In genomic region chr2:155812637-155813036, GRCm38 (mm10) we compare ENCODE assay signal across 24 mouse cellular contexts. TPM values are rescaled to one million over a fixed set of nuclear protein-coding genes. Genes with fewer than 3 reads are reported as not detected.
DNase-seq lines count a peak whose midpoint lies in the region; ATAC-seq and TF ChIP-seq lines count a peak whose summit lies in the region.
"Had no signal": no experiment of that assay in that cellular context is flagged by ENCODE, and none has a peak within 500 bp of the region (broad histone marks: within the 10 kb centered on the region; RNA-seq: fewer than 3 reads in every experiment).

No protein-coding gene starts in this region.

- 70% methylated on average over 4 of the region's 4 CpGs for WGBS in lung, adult 2 months

- H3K4me3 ChIP-seq in gastrocnemius, adult 2 months = no peak overlapping the region
- peak overlapping the region; percentile 57 for H3K4me3 ChIP-seq in E14TG2a.4 (replicated peaks; ENCODE audit: low read length)
- H3K4me3 ChIP-seq in lung, adult 2 months (replicated peaks; ENCODE audit: extremely low read depth, low read depth, low read length) = no peak overlapping the region
- H3K4me3 ChIP-seq: embryonic facial prominence, embryonic 15.5 days; erythroblast, embryonic 14.5 days; forebrain, embryonic 10.5 days; heart, embryonic 12.5 days; hindbrain, embryonic 10.5 days; intestine, embryonic 15.5 days had no signal

- no peak for TF ChIP-seq CTCF in gastrocnemius, adult 2 months (IDR thresholded peaks at IDR 0.05)
- no peak for TF ChIP-seq CTCF in E14TG2a.4 (conservative IDR thresholded peaks at IDR 0.05; ENCODE audit: low read length)
- TF ChIP-seq CTCF in lung, adult 2 months (IDR thresholded peaks at IDR 0.05; ENCODE audit: insufficient read depth, low read length) = no peak

- peak; percentile 19 for ATAC-seq in CD4-positive, CD25-positive, alpha-beta regulatory T cell, adult 4 months
- ATAC-seq: intestine, embryonic 15.5 days; Patski had no signal

- no peak overlapping the region for H3K27ac ChIP-seq in gastrocnemius, adult 2 months
- H3K27ac ChIP-seq: embryonic facial prominence, embryonic 15.5 days; forebrain, embryonic 10.5 days; hindbrain, embryonic 10.5 days; hindbrain, embryonic 14.5 days; intestine, embryonic 15.5 days had no signal

- DNase-seq in gastrocnemius, adult 2 months = peak; percentile 10
- no peak for DNase-seq in gastrocnemius, postnatal 14 days
- DNase-seq in cerebellum, adult 9-10 months = peak; percentile 65
- DNase-seq in lung, adult 2 months = no peak
- DNase-seq in right cerebral cortex, postnatal 14 days = no peak
- DNase-seq: adrenal gland, adult 2 months; adrenal gland, postnatal 25 days; embryo, embryonic 11 days; gastrocnemius, postnatal 10 days; kidney, adult 18-20 months had no signal

- intact Hi-C loops in gastrocnemius, adult 2 months (cut with DNase I) = loop anchor here (2.0 to 5.0 kb wide), 3 partner anchors 45 to 150 kb away; partner anchors contain the start of gene Trpc4ap
- intact Hi-C loops in gastrocnemius, postnatal 14 days (cut with DNase I; ENCODE audit: low total_unique reads) = no loop called here

- TF ChIP-seq POLR2A in lung, adult 2 months (IDR thresholded peaks at IDR 0.05; ENCODE audit: borderline replicate concordance, extremely low read depth, low read depth, low read length) = no peak

- H3K4me1 ChIP-seq in E14TG2a.4 (replicated peaks; ENCODE audit: low read depth, low read length) = peaks cover 41% of the 10 kb centered on the region
- H3K4me1 ChIP-seq in lung, adult 2 months (ENCODE audit: control insufficient read depth, insufficient read depth, low read length) = no peaks in the 10 kb centered on the region
- H3K4me1 ChIP-seq: heart, embryonic 12.5 days had no signal

- no peaks in the 10 kb centered on the region for H3K9me3 ChIP-seq in E14TG2a.4 (ENCODE audit: low read length)
- H3K9me3 ChIP-seq: embryonic facial prominence, embryonic 15.5 days; forebrain, embryonic 10.5 days; heart, embryonic 12.5 days; hindbrain, embryonic 10.5 days; intestine, embryonic 15.5 days had no signal

- H3K27me3 ChIP-seq in E14TG2a.4 (ENCODE audit: insufficient read depth, low read length) = peaks cover 22% of the 10 kb centered on the region; the same call in 1 of the 2 replicates
- H3K27me3 ChIP-seq: embryonic facial prominence, embryonic 15.5 days; intestine, embryonic 15.5 days; Patski had no signal

- peaks cover 7% of the 10 kb centered on the region for H3K36me3 ChIP-seq in E14TG2a.4 (ENCODE audit: insufficient read depth, low read length)
- H3K36me3 ChIP-seq: embryonic facial prominence, embryonic 15.5 days; forebrain, embryonic 10.5 days; heart, embryonic 12.5 days; hindbrain, embryonic 10.5 days; intestine, embryonic 15.5 days had no signal

RNA-seq across cellular contexts. Expression of gene BC029722, which starts 6.6 kb away (rescaled TPM):
- 10 to 100 TPM; 25.8 to 27.8 TPM for total RNA-seq in gastrocnemius, adult 2 months (2021)
- total RNA-seq in gastrocnemius, postnatal 14 days (2021) = 10 to 100 TPM; 17.8 to 19.3 TPM
- polyA plus RNA-seq in CD4-positive, CD25-positive, alpha-beta regulatory T cell, adult 4 months (2017; shearing (Covaris generic)) = 10 to 100 TPM; 12.8 to 16.5 TPM
- 57.4 and 65.1 TPM in 2 replicates for polyA plus RNA-seq in lung, adult 2 months (2012; rRNA removed)

RNA-seq across cellular contexts. Expression of gene Eif6, which starts 14.1 kb away (rescaled TPM):
- total RNA-seq in gastrocnemius, adult 2 months (2021) = 10 to 100 TPM; 41.0 to 46.7 TPM
- total RNA-seq in gastrocnemius, postnatal 14 days (2021) = 10 to 100 TPM; 48.0 to 48.3 TPM
- 10 to 100 TPM; 63.3 to 77.1 TPM for polyA plus RNA-seq in CD4-positive, CD25-positive, alpha-beta regulatory T cell, adult 4 months (2017; shearing (Covaris generic))
- polyA plus RNA-seq in lung, adult 2 months (2012; rRNA removed) = 85.1 and 112 TPM in 2 replicates

RNA-seq across cellular contexts. Expression of gene Fam83c, which starts 22.0 kb away (rescaled TPM):
- total RNA-seq in gastrocnemius, adult 2 months (2021) = not detected
- not detected for total RNA-seq in gastrocnemius, postnatal 14 days (2021)
- polyA plus RNA-seq in CD4-positive, CD25-positive, alpha-beta regulatory T cell, adult 4 months (2017; shearing (Covaris generic)) = not detected
- polyA plus RNA-seq in lung, adult 2 months (2012; rRNA removed) = 0.03 and 2.1 TPM in 2 replicates
- total RNA-seq: common myeloid progenitor, adult 5-6 weeks; gastrocnemius, postnatal 10 days; heart, adult 8-10 months; heart, postnatal 25 days had no signal
- polyA plus RNA-seq: erythroblast, embryonic 14.5 days; gonadal fat pad, adult 2 months had no signal

RNA-seq across cellular contexts. Expression of gene Mmp24, which starts 37.5 kb away (rescaled TPM):
- not detected for total RNA-seq in gastrocnemius, adult 2 months (2021)
- under 1 TPM in 1 of 2 experiments, not detected in 1; 0.08 TPM for total RNA-seq in gastrocnemius, postnatal 14 days (2021)
- not detected for polyA plus RNA-seq in CD4-positive, CD25-positive, alpha-beta regulatory T cell, adult 4 months (2017; shearing (Covaris generic))
- 0.03 and 0.06 TPM in 2 replicates for polyA plus RNA-seq in lung, adult 2 months (2012; rRNA removed)
- total RNA-seq: heart, adult 8-10 months had no signal

Comparison
In these comparisons a context has a peak if more than half of its experiments do, and no peak if none do; other contexts are left out.
1. DNase-seq: peak in gastrocnemius, adult 2 months (single experiment) and cerebellum, adult 9-10 months (single experiment); none in gastrocnemius, postnatal 14 days (single experiment), lung, adult 2 months (single experiment) and right cerebral cortex, postnatal 14 days (single experiment).